Mouse (Mus musculus): ENCODE measurements around the gene Pkd1l3. TPM values are rescaled to one million over a fixed set of nuclear protein-coding genes. Genes with fewer than 3 reads are reported as not detected.

The Pkd1l3 gene
- 0.08 and 0.09 TPM in 2 replicates for polyA plus RNA-seq (2015; fragmentation: Nextera tagmentation; extraction: Ambion mirVana)

GRCm38 (mm10) chr8:109614243-109615210 is at the start of gene Pkd1l3:
TSS of gene Pkd1l3 (plus strand) at chr8:109614517.
- H3K4me3 ChIP-seq (replicated peaks) = no peak within 1 kb of the TSS
- 50% methylated on average over 27 of the region's 27 CpGs for WGBS

GRCm38 (mm10) chr8:109564766-109565165 is 49.6 kb upstream of the Pkd1l3 start:
- H3K4me2 ChIP-seq = peak overlapping the region; percentile 73
- 3% methylated on average over 10 of the region's 10 CpGs for WGBS
- peaks cover 9% of the 10 kb centered on the region for H3K4me1 ChIP-seq
- ATAC-seq (ENCODE audit: insufficient read depth, low FRiP score, low read depth) = no peak
- peak overlapping the region; percentile 95 for H3K27ac ChIP-seq
- peaks cover 24% of the 10 kb centered on the region for H3K36me3 ChIP-seq
- H3K9me3 ChIP-seq = no peaks in the 10 kb centered on the region
- no peaks in the 10 kb centered on the region for H3K27me3 ChIP-seq (replicated peaks)
- H3K9ac ChIP-seq = peak overlapping the region; percentile 91
- peak overlapping the region; percentile 90 for H3K4me3 ChIP-seq (replicated peaks)

More at GRCm38 (mm10) chr8:109614243-109615210, at the start of gene Pkd1l3:
- Histone ChIP-seq H3K9me3 (no peaks in the 10 kb centered on the region), H3K4me2 (peak within 1 kb of the TSS; percentile 2), H3K27ac (no peak within 1 kb of the TSS), H3K4me1 (no peaks in the 10 kb centered on the region), H3K36me3 (no peaks in the 10 kb centered on the region), H3K9ac (no peak within 1 kb of the TSS), H3K27me3 (replicated peaks) (no peaks in the 10 kb centered on the region)
- ATAC-seq (ENCODE audit: insufficient read depth, low FRiP score, low read depth) = no peak

GRCm38 (mm10) chr8:109565498-109566333 is 48.6 kb upstream of the Pkd1l3 start, which contains the start of the genes Dhx38 and Txnl4b:
TSS of gene Dhx38 (minus strand) at chr8:109565861.
TSS of gene Txnl4b (plus strand) at chr8:109565892.
- WGBS = under 1% methylated on average over 52 of the region's 52 CpGs
- H3K27me3 ChIP-seq (replicated peaks) = no peaks in the 10 kb centered on the region
- H3K4me1 ChIP-seq = peaks cover 9% of the 10 kb centered on the region
- peaks cover 15% of the 10 kb centered on the region for H3K36me3 ChIP-seq
- H3K9me3 ChIP-seq = no peaks in the 10 kb centered on the region
- H3K27ac ChIP-seq = peak within 1 kb of the TSS; percentile 95
- H3K4me3 ChIP-seq (replicated peaks) = peak within 1 kb of the TSS; percentile 90
- ATAC-seq (ENCODE audit: insufficient read depth, low FRiP score, low read depth) = peak; percentile 100
- peak within 1 kb of the TSS; percentile 73 for H3K4me2 ChIP-seq
- H3K9ac ChIP-seq = peak within 1 kb of the TSS; percentile 91

- Histone ChIP-seq H3K4me3 (replicated peaks) (no peak overlapping the region), H3K9me3 (no peaks in the 10 kb centered on the region), H3K36me3 (peaks cover 3% of the 10 kb centered on the region; the same call in 1 of the 2 replicates), H3K27ac (no peak overlapping the region), H3K4me2 (no peak overlapping the region), H3K4me1 (peaks cover 2% of the 10 kb centered on the region; the same call in 1 of the 2 replicates), H3K27me3 (replicated peaks) (no peaks in the 10 kb centered on the region), H3K9ac (no peak overlapping the region)
- no peak for ATAC-seq (ENCODE audit: insufficient read depth, low FRiP score, low read depth)
- 84% methylated on average over 12 of the region's 12 CpGs for WGBS
Measured at GRCm38 (mm10) chr8:109571139-109571538, 43.2 kb upstream of the Pkd1l3 start.

GRCm38 (mm10) chr8:109576311-109576710 is 38.0 kb upstream of the Pkd1l3 start:
- Histone ChIP-seq H3K27me3 (replicated peaks) (no peaks in the 10 kb centered on the region), H3K4me3 (replicated peaks) (no peak overlapping the region), H3K4me2 (no peak overlapping the region), H3K27ac (no peak overlapping the region), H3K9me3 (no peaks in the 10 kb centered on the region), H3K36me3 (peaks cover 3% of the 10 kb centered on the region; the same call in 1 of the 2 replicates), H3K4me1 (no peaks in the 10 kb centered on the region), H3K9ac (no peak overlapping the region)
- ATAC-seq (ENCODE audit: insufficient read depth, low FRiP score, low read depth) = no peak
- 66% methylated on average over 4 of the region's 4 CpGs for WGBS

GRCm38 (mm10) chr8:109578900-109579301 is 35.4 kb upstream of the Pkd1l3 start, which contains the start of gene Hp:
TSS of gene Hp (minus strand) at chr8:109579172.
- Histone ChIP-seq H3K4me1 (no peaks in the 10 kb centered on the region), H3K27ac (no peak within 1 kb of the TSS), H3K9ac (no peak within 1 kb of the TSS), H3K4me2 (no peak within 1 kb of the TSS), H3K4me3 (replicated peaks) (no peak within 1 kb of the TSS), H3K36me3 (no peaks in the 10 kb centered on the region), H3K27me3 (replicated peaks) (no peaks in the 10 kb centered on the region), H3K9me3 (no peaks in the 10 kb centered on the region)
- WGBS = 55% methylated on average over 8 of the region's 8 CpGs
- ATAC-seq (ENCODE audit: insufficient read depth, low FRiP score, low read depth) = no peak

- Histone ChIP-seq H3K27me3 (replicated peaks) (no peaks in the 10 kb centered on the region), H3K4me2 (no peak overlapping the region), H3K4me1 (0 out of 2 replicates have a peak, but pooled peaks cover 5% of the 10 kb centered on the region), H3K36me3 (no peaks in the 10 kb centered on the region), H3K27ac (no peak overlapping the region), H3K9me3 (no peaks in the 10 kb centered on the region), H3K4me3 (replicated peaks) (no peak overlapping the region), H3K9ac (no peak overlapping the region)
- no peak for ATAC-seq (ENCODE audit: insufficient read depth, low FRiP score, low read depth)
- 83% methylated on average over 4 of the region's 4 CpGs for WGBS
Measured at GRCm38 (mm10) chr8:109584293-109584692, 30.0 kb upstream of the Pkd1l3 start.

- Histone ChIP-seq H3K27ac (no peak overlapping the region), H3K4me3 (replicated peaks) (no peak overlapping the region), H3K9me3 (no peaks in the 10 kb centered on the region), H3K27me3 (replicated peaks) (no peaks in the 10 kb centered on the region), H3K36me3 (no peaks in the 10 kb centered on the region), H3K9ac (no peak overlapping the region), H3K4me2 (no peak overlapping the region), H3K4me1 (0 out of 2 replicates have a peak, but pooled peaks cover 5% of the 10 kb centered on the region)
- no peak for ATAC-seq (ENCODE audit: insufficient read depth, low FRiP score, low read depth)
- 75% methylated on average over 3 of the region's 3 CpGs for WGBS
Measured at GRCm38 (mm10) chr8:109584830-109585229, 29.5 kb upstream of the Pkd1l3 start.

- Histone ChIP-seq H3K9ac (no peak overlapping the region), H3K27ac (no peak overlapping the region), H3K36me3 (no peaks in the 10 kb centered on the region), H3K27me3 (replicated peaks) (no peaks in the 10 kb centered on the region), H3K4me2 (no peak overlapping the region), H3K4me1 (0 out of 2 replicates have a peak, but pooled peaks cover 5% of the 10 kb centered on the region), H3K9me3 (no peaks in the 10 kb centered on the region), H3K4me3 (replicated peaks) (no peak overlapping the region)
- ATAC-seq (ENCODE audit: insufficient read depth, low FRiP score, low read depth) = no peak
Measured at GRCm38 (mm10) chr8:109585652-109586051, 28.7 kb upstream of the Pkd1l3 start.

GRCm38 (mm10) chr8:109586972-109587504 is 27.3 kb upstream of the Pkd1l3 start:
- Histone ChIP-seq H3K36me3 (no peaks in the 10 kb centered on the region), H3K4me1 (0 out of 2 replicates have a peak, but pooled peaks cover 5% of the 10 kb centered on the region), H3K27me3 (replicated peaks) (no peaks in the 10 kb centered on the region), H3K4me3 (replicated peaks) (no peak overlapping the region), H3K27ac (no peak overlapping the region), H3K9me3 (no peaks in the 10 kb centered on the region), H3K4me2 (no peak overlapping the region), H3K9ac (no peak overlapping the region)
- peak; percentile 84 for ATAC-seq (ENCODE audit: insufficient read depth, low FRiP score, low read depth)
- 43% methylated on average over 7 of the region's 7 CpGs for WGBS

GRCm38 (mm10) chr8:109590901-109591300 is 23.4 kb upstream of the Pkd1l3 start:
- Histone ChIP-seq H3K4me3 (replicated peaks) (no peak overlapping the region), H3K9me3 (no peaks in the 10 kb centered on the region), H3K36me3 (peaks cover 8% of the 10 kb centered on the region; the same call in 1 of the 2 replicates), H3K27ac (no peak overlapping the region), H3K27me3 (replicated peaks) (no peaks in the 10 kb centered on the region), H3K9ac (no peak overlapping the region), H3K4me1 (0 out of 2 replicates have a peak, but pooled peaks cover 5% of the 10 kb centered on the region), H3K4me2 (no peak overlapping the region)
- ATAC-seq (ENCODE audit: insufficient read depth, low FRiP score, low read depth) = no peak
- WGBS = 84% methylated on average over 9 of the region's 9 CpGs

Data from stomach, embryonic 15.5 days (tissue).